Mouse (Mus musculus) C2C12 (cell line): Measurements from ENCODE around the gene Doc2g.

Experiments used
- CTCF ChIP-seq: IDR thresholded peaks from one replicate; pipeline ENCODE4 v1.5.1; 2011; ENCODE audit not compliant: control insufficient read depth, insufficient read depth, insufficient read length
- USF1 ChIP-seq: IDR thresholded peaks from one replicate; pipeline ENCODE4 v1.6.1; 2011; ENCODE audit warnings: low read depth, mild to moderate bottlenecking, control low read depth, moderate library complexity

- TF ChIP-seq USF1 (no peak), CTCF (no peak)
Measured at GRCm38 (mm10) chr19:4000949-4001525, 2.1 kb upstream of the Doc2g start.
